Mouse (Mus musculus) kidney, postnatal 4 days (tissue): ENCODE data around the gene Gm19935.

Source experiments
- DNase-seq, 2 experiments: peaks; one replicate each; pipeline ENCODE4 v3.0.0; 2021; ENCODE audit warnings: mixed read lengths in 2 of 2

Gene Gm19935

DNA sequence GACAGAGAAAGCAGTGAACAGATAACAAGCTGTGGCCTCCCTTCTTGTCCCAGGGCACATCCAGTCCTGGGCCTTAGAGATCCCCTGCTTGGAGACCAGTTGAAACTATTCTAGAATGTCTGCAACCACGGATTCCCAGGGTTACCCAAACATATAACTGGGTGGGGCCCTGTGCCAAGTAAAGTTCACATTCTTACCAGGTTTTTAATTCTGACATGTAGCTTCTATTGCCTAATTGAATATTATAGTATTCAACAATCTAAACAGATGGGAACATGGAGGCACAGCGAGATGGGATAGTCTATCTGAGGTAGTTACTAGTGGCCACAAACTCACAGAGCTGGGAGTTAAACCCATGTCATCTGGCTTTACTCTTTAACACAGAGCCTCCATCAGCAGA, at the start of gene Gm19935:
Gm19935 (minus strand) TSS at position 101 of the 400 bp plus-strand sequence.
- DNase-seq = no peak

DNA sequence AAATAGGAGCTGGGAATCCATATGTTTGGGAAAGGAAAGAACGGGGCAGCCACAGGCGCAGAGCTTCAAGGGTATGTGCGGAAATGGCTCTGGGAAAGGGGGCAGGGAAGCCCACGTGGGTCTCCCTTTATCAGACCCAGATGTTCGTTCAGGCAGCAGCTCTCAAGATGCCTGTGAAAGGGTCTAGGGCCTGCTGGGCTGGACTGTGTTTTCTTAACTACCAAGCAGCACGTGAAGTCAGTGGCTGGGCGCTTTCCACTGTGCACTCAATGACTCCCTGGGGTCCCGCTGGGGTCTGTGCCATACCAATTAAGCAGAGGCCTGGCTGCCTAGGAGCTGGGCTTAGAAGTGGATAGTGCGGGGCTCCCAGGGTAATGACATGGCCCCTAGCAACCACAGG, 44.8 kb upstream of the Gm19935 start:
- peak; percentile 63 to 72 for DNase-seq

DNA sequence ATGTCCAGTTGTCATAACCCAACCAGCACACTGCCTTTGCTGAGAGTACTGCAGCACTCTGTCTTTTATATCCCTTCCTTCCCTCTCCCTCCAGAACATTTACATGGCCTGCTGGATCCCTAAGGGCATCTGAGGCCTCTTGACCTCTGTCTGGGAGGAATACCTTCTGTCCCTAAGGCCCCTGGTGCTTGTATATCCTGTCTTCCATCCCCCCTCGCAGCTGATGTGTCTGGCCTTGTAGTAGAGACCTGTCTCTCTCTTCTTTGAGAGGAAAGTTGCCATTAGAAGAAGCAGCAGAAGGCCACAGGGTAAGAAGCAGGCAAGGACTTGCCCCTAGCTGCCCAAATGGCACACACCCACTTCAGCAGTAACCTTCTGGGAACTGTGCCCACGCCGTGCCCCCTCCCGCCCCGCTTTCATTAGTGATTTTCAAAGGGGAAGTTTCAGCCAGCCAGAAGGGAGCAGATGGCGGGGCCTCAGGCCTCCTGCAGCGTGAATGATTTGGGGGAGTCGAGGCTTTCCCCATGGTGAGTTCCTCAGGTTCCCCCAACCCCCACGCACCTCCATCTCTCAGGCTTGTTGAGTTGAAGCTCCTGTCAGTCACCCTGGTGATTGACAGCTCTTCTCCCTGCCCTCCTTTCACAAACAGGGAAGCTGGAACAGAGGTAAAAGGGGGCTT, 44.2 kb upstream of the Gm19935 start:
- peak; percentile 40 to 49 for DNase-seq

DNA sequence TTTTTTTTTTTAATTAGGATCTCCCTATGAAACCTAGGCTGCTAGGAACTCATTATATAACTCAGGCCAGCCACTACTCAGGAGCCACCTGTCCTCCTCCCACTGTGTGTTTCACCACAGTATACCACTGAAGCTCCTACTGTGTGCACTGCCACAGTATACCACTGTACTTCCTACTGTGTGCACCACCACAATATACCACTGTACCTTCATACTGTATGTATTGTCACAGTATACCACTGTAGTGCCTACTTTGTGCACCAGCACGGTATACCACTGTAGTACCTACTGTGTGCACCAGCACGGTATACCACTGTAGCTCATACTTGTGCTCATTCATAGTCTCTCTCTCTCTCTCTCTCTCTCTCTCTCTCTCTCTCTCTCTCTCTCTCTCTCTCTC, 40.9 kb upstream of the Gm19935 start:
- DNase-seq = no peak

DNA sequence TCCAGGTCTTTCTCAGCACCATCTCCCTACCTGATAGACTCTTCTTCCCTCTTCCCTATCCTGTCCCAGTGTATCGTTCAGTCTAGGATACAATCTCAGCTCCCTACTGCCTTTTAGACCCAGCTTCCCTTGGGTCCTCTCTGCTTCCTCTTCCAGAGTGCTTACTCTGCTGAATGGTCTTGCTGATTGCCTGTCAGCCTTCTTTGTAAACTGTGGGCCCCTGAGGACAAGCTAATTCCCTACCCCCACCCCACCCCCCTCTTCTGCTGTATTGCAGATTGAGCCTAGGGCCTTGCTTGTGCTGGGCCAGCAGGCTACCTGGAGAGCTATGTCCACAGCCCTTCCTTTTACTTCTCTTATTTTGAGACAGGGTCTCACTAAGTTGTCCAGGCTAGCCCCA, 39.8 kb upstream of the Gm19935 start:
- no peak for DNase-seq

DNA sequence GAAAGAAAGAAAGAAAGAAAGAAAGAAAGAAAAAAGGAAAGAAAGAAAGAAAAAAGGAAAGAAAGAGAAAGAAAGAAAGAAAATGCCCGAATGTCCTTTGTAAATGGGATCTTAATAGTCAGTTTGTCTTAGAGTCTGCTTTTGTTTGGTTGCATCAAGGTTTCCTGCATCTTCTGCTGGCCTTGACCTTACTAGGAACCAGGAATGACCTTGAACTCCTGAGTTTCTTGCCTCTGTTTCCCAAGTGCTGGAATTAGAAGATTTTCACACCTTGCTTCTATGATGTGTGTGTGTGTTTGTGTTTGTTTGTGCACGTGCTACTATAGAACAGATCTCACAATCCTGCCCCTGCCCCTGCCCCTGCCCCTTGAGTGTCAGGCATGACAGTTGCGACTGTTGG, 39.0 kb upstream of the Gm19935 start:
- no peak for DNase-seq

DNA sequence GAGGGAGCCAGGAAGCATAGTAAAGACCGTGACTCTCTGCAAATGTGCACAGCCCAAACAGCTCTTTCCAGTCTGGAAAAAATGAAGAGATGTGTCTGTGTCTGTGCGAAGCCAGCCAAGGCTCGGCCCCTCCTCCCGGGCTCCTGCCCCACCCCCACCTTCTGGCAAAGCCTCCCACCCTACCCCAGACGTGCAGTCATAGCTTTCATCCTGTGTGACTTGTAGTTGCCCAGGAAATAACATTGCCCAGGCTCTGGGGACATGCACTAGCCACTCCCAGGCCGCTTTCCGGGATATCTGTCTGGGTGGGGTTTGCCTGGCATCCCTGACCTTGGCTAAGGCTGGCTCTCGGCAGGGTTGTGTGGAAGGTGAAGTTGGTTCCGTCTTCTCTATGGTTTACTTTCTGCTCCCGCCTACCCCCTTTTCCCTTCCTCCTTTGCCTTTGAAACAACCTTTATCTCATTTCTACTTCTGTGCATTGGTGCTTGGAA, 37.5 kb upstream of the Gm19935 start:
- DNase-seq = peak; percentile 40 to 57

DNA sequence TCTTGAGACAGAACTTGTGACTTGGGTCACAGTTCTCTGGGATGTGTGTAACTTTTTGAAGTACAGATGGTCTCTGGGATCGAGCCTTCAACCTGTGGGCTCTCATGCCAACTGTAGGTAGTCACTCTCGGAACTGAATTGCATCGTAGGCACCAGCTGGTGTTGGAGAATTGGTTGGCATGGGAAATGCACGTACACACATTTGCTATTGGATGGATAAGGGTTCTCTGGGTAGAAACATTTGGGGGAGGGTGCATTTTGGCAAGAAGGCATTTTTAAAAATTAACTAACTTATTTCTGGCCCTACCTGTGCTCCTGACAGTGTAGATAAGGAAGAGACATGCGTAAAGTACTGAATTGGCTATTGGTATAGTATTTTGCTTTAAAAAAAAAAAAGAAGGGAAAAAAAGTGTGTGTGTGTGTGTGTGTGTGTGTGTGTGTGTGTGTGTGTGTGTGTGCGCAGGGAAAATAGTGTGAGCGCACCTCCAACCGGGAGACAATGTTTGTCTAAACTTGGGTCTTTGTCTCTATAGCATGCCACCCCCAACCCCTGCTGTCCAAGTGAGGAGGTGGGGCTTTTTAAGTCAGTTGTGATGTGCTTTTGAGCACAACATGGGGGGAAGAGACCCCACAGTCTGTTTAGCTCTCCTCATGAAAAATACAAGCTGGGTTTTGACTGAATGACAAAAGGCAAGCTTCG, 36.9 kb upstream of the Gm19935 start:
- DNase-seq = no peak

DNA sequence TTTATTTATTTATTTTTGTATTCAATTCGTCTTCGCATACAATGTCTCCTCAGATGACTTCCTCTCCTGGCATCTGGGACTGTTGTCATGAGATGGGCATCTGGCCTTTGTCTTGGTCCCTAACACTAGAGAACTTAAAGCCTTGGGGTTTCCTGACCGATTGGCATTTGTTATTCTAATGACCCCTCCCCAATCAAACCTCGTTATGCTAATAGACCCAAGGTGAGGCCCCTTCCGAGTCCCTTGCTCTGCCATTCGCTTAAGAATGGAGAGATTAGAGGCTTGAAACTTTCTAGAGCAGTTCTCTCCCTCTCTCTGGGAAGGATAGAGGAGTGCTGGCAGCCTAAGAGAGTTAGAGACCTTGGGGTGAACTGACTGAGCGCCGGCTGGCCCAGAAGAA, 34.4 kb upstream of the Gm19935 start:
- DNase-seq = no peak

DNA sequence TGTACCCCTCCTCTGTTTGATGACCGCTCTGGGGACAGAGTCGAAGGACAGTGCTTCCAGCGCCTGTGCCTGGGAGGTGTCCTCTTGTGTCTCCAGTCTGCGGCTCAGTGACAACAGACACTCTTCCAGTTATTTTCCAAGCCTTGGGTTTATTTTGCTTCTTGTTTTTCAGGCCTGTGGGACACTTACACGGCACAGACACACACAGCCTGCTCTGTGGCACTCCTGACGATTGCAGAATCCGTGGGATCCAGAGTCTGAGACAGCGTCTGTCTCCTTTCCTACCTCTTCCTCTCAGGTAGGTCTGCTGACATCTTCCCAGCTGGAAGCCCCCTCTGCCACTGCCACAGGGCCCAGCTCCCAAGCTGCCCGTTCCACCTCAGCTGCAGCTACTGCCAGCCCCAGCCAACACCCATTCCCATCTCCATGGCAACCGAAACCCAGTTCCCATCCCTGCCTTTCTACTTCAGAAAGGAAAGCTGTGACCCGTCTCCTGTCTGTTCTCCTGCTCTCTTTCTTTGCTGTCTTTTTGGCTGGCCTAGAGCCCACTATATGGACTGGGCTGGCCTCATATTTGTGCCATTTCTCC, 32.4 kb upstream of the Gm19935 start:
- DNase-seq = peak in 1 of 2 experiments; percentile 20

DNA sequence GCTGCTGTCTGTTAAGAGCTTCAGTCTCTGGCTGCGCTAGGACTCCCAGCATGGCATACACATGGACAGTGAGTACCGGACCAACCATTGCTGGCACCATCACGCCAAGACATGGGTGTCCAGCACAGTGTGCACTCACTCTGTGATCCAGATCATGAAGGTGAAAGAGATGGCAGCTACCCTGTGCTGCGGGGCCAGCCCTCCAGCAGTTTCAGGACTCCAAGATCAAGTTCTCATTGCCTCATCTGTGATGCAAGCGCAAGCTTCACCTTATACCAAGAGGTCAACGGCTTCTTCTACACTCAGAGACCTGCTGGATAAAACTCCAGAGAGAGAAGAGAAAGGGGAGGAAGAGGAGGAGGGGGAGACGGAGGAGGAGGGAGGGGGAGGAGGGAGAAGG, 30.8 kb upstream of the Gm19935 start:
- DNase-seq = no peak

DNA sequence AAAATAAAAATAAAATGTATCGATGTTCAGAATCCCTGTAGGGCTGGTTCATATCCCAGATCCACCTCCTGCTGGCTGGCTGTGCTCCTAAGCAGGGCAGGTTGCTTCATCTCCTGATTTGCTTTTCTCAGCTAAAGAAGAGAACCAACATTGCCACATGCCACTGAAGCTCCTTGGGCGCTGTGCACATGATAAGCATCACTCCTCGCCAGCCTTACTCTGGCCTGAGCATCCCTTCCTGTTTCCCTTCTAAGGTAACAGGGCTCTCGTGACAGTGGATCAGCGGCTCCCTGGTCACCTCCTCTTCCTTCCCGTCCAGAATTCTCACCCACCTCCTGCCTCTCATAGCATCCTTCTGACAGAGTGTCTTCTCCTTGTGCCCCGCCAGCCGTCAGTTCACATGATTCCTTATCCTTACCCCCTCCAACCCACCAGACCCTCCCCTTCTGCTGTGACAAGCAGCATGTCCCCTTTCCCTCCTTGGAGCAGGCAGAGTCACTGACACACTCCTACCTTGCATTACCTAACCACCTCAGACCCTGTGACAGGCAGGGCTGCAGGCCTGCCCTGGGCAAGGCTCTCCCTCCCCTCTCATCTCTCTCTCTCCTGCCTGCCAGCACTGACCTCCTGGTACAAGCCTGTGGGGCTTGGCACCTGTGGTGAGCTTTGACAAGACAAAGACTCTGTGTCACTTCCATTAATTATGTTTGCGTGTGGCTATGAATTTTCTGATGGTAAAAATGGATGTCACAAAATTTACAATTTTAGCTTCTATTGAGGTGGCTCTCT, 27.2 kb upstream of the Gm19935 start:
- no peak for DNase-seq

DNA sequence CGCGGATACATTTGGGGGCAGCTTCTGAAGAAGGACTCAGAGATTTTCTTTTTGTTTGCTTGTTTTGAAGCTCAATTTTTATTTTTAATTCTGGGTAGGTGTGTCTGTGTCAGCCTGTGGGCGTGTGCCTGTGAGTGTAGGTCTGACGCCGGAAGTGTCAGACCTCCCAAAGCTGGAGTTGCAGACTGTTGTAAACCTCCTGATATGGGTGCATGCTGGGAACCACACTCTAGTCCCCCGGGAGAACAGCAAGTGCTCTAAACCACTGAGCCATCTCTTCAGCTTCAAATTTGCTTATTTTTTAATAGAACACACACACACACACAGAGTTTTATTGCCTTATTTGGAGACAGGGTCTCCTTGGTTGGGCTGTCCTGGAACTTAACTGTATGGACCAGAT, 25.9 kb upstream of the Gm19935 start:
- no peak for DNase-seq

DNA sequence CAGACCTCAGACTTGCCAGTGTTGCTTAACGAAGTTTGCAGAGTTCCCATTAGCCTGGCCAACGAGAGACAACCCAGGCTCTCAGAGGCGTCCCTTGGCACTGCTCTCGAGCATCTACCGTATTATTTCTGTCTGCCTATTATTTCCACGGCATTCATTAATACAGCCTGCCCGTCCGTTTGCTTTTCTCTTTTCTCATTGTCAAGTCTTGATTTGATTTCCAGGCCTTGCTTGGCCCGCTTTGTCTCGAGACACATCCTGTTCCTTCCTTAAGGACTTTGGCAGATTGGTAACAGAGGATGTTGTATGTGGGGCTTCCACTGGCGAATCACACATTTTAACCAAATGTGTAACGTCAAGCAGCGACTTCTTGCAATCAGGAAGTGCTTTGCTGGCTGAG, 24.1 kb upstream of the Gm19935 start:
- DNase-seq = no peak

DNA sequence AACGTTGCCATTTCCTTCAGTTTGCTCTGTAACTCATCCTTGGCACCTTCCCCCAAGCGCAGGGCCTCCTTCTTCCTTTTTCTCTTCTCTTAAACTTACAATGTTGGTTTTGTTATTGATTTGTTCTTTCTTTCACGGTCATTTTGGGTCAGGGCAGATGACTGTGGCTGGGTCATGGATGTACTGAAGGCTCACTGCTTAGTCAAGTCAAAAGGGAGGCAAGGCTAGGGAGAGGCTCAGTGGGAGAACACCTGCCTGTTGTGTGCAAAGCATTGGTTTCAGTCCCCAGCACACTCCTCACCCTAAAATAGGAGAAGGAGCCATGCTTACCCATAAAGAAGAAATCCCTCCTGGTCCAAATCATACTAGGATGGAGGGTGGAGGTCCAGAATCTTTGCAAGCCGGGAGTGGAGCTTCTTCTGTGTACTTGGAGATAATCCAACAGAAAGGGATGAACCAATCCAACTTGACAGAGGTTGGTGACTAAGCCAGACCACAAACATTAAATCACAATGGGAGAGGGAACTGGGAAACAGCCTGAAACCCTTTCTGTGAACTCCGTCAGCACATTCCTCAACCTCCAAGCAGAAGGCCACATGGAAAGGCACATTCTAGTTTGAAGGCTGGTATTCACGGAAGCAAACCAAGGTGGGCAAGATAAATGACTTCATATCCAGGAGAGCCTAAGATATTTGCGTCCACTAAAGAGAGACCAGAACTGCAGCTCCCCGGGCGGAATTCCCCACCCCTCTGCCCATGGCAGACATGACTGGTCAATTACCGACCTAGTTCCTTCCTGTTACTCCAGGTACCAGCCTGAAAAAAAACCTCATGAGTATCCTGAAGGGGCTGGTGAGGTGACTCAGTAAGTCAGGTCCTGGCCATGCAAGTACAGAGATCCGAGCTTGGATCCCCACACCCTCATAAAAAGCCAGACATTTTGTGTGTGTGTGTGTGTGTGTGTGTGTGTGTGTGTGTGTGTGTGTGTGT, 22.8 kb upstream of the Gm19935 start:
- DNase-seq = peak in 1 of 2 experiments; percentile 26

DNA sequence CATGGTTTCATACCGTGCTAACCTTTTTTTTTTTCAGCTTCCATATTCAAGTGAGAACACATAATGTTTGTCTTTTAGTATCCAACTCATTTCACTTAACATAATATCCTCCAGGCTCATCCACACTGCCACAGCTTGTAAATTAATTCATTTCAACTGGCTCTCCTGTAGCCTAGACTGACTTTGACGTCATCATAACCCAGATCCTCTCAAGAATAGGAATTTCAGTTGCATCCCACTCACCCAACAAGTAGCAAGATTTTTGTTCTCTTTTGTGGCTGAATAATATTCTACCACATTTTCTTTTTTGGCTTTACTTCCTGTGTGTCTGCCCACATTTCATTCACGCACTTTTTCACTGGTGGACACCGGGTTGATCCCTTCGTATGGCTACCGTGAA, 20.2 kb upstream of the Gm19935 start:
- no peak for DNase-seq

DNA sequence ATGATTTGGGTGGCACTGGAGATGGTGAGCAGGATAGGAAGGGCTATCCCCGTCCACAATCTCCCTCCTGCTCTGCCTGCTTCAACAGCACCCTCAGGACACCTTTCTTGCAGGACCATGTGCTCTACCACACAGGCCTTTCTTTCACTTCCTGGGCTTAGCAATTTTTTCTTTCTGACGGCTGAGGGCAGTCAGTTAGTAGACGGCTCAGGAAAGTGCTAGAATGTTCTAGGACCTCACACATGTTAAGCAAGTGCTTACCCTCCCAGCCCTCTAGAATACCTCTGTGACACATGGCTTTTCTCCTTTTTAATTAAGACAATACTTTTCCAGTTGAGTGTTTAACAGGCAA, 17.1 kb upstream of the Gm19935 start:
- DNase-seq = no peak

DNA sequence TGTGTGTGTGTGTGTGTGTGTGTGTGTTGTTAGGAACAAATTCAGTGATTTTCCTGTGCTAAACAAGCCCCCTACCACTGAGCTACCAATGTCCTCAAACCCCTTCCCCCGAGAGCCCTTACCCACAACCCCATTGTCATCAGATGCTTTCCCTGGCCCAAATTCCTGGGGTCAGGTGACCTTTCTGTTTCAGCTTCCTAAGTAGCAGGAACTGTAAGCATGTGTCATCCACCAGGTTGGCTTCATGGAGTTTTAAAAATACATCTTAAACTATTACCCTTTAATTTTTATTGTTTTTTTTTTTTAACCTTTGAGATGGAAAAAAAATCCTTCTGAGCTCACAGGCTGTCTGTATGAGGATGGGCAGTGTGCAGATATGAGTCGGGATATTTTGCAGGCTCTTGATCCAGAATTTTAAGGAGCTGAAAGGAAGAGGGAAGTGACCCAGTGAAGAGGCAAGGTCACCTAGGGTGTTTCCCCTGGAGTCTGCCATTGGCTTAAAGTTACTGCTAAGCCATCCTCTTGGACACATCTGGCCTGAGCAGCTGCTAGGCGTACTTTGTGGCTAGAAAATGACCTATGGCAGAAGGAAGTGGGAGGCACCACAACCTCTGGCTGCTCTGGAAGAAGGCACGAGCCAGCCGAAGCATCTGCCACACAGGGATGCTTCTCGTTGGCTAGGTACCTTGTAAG, 16.6 kb upstream of the Gm19935 start:
- no peak for DNase-seq

DNA sequence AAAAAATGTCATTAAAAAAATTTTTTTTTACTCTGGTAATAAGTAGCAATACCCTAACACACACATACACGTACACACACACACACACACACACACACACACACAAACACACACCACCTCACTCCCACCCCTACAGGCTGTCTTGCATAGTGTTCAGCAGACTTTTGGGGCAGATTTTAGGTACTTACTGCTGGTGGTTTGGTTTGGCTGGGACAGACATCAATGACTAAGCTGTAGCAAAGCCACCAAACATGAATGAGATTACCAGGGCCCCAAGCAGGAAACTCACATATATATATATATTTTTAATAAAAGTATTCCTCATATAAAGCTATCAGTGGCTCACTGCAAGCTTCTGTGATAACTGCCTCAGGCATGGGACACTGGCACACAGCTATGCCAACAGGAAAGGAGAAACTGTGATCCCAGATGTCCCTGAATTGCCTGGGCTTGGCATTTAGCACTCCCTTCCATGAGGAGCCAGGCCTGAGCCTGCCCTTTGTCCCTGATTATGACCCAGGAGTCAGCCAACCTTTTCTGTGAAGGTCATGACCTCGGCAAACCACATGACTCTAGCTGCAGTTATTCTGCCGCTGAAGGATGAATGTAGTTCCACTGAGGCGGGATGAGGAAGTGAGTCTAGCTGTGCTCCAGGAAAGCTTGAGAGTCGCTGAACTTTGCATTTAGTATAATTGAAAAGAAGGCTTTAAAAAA, 15.5 kb upstream of the Gm19935 start:
- no peak for DNase-seq

DNA sequence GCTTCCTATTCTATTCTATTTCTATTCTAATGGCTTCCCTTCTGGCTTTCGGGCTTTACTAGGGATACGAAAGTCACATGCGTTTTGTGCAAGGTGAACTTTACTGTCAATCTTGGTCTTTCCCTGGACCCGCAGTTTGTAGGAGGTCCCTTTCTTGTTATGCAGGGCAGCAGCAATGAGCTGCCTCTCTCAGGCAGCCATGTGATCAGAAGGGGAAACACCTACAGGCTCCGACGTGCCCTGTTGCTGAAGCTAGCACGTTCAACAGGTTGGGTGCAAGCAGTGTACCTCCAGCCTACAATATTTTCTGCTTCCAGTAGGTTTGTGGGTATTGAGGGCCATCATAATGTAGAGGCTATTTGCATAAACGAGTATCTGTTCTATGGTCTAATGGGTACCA, 13.8 kb upstream of the Gm19935 start:
- no peak for DNase-seq

DNA sequence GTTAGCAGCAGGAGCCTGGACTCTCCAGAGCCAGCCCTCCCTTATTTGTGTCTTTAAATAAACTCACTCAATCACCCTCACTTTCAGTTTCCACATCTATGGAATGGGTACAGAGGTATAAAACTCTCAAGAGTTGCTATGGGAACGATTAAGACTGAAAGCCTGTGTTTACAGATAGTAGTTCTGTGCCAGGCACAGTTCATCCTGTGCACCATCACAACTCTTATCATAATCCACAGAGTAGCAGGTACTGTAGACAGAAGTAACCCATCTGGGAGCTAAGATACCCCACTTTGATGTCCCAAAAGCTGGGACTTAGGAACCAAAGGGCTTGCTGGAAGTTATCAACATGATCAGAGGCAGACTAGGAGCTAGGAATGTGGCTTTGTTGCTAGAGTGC, 12.6 kb upstream of the Gm19935 start:
- DNase-seq = no peak
